Mouse (Mus musculus): ENCODE data around the gene Crybb3.

The Crybb3 gene

DNA sequence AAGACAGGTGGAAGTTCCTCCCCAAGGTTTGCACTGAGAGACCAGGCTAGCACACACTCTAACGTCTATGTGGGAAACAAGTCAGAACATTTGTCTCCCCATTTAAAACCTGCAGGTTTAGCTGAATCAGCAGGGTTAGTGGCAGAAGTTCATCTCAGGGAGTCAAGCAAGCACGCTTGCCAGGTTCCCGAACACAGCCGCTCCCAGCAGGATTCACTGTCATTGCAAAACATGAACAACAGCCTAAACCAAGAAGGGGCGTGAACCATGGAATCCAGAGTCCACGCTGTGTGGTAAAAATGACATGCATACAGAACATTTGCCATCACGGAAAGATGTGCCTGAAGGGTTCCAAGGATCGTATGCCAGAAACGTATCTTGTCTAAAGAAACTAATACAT, 23.7 kb upstream of the Crybb3 start:
- DNase-seq (ENCODE audit: low spot score): no peak

DNA sequence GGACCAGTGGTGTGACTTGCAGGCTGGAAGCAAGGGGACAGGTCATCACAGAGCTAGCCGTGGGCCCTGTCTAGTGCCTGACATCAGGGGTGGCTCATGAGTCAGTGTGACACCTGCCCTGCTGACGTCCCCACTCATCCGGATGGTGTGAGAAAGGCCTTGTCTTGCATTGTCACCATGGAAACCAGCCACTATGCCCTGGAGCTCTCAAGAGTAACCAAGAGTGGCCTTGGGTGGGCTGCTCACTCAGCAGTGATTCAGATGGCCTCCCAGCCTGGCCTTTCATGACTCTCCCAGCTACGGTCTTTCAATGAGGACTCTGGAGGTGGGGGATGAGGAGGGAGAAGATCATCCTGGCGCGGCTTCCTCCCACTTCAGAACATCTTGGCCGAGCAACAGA, 21.1 kb upstream of the Crybb3 start:
- no peak for DNase-seq (ENCODE audit: low spot score)

DNA sequence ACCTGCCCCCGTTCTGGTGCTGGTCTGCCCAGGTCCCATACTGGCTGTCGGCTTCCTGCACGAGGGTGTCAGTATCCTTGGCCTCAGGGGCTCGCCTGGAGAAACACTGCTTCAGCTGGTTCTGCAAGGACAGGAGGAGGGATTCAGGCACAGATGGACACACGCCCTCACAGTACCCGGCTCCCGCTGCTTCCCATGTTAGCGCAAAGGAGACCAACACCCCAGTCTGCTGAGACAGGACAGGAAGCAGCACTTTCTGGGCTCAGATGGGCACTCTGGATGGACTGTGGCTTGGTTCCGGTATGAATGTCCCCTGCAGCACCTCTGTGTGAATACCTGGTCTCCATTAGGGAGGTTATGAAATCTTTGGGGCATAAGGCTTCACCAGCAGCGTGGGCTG, 20.1 kb upstream of the Crybb3 start:
- DNase-seq (ENCODE audit: low spot score): no peak

DNA sequence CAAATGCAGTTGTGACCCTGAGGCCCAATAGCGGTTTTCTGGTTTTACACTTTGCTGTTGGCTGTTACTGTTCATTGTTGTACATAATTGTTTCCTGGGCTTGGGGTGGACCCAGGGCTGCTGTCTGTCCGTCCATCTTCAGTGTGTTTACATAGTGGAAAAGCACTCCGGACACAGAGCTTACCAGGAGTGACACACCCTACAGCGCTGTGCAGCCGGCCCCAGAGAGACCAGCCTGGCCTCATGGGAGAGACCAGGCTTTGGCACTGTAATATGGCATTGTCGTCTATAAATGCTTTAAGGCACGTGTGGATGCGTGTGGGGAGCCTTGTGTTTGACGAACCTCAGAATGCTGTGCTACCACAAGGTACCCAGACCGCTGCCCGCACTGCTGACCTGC, 19.0 kb upstream of the Crybb3 start:
- DNase-seq (ENCODE audit: low spot score): no peak

DNA sequence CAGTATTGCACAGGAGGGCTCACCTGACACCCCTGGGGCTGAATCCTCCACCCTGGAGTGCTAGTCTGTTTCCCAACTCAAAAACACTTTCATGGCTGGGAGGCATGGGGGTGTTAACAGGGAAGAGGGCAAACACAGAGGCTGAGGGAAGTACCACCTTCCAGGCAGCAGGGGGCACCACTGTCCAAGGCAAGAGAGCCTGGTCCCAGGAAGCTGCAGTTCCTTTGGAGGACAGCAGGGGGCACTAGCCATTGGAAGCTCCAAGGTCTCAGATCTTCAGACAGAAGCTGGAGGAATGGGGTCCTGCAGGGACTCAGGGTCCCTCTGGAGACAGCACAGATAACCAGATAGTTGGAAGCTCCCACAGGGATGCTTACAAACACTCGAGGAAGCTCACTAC, 18.2 kb upstream of the Crybb3 start:
- DNase-seq (ENCODE audit: low spot score): peak; percentile 92

DNA sequence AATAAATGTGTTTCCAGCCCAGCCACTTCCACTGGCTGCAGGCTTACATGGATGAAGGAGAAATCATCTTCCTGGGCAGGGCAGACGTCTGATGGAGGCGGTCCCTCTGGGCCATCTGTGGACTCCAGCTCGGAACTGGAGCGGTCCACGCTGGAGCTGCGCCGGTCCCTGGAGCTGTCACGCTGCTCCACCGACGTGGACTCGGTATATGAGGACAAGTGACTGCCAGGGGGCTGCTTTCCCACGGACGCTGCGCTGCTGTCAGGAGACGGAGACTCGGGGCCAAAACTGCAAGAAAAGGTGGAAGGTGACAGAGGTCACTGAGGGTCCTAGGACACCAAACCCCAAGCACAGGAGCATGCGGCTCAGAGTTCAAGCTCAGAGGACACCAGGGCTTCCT, 16.2 kb upstream of the Crybb3 start:
- no peak for DNase-seq (ENCODE audit: low spot score)

DNA sequence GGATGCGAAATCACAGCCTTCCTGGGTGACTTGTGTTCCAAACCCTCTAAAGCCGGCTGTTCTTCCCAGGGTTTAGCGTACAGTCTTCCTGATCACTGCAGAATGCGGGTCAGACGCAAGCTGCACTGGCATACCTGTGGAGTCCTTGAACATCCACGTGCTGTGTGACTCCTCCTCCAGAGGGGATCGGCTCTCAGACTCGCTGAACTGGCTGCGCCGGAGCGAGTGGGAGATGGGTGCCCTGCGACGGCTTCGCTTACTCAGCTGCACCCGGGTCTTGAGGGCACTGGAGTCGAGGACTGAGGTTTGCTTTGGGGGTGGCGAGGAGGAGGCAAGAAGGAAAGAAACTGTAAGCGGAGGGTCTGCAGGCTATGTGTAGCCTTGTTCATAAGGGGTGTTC, 14.1 kb upstream of the Crybb3 start:
- DNase-seq (ENCODE audit: low spot score): peak; percentile 62

DNA sequence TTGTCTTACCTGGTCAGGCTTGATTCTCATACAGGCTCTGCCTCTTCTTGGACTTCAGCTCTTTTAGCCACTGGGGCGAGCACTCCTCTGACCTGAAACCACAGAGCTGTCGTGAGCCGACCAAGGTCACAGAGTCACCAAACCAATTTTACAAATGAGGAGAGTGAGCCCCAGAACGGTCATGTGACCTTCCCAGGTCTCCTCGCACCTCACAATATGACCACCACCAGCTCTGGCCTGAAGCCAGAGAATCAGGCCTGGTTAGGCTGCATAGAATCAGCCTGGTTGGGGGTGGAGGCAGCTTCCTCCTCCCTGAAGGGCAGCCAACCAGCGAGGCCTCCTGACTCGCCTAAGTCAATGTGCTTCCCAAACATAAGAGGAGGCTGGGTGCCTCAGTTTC, 11.0 kb upstream of the Crybb3 start:
- no peak for DNase-seq (ENCODE audit: low spot score)

DNA sequence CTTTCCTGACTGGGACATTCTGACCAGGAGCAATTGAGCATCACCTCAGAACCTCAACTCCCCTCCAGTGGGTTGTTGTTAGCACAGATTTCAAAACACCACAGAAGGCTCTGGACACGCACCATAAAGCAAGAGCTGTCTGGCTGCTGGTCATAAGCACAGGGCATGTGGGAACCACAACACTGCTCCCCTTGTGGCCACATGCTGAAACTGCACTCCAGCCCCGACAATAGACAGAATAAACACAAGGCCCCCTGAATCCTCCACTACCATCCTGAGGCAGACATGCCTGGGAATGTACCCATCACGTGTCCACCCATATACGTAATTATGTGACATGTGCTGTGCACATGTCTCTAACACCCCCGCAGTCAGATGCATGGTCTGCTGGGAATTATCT, 9.8 kb upstream of the Crybb3 start:
- peak; percentile 55 for DNase-seq (ENCODE audit: low spot score)

DNA sequence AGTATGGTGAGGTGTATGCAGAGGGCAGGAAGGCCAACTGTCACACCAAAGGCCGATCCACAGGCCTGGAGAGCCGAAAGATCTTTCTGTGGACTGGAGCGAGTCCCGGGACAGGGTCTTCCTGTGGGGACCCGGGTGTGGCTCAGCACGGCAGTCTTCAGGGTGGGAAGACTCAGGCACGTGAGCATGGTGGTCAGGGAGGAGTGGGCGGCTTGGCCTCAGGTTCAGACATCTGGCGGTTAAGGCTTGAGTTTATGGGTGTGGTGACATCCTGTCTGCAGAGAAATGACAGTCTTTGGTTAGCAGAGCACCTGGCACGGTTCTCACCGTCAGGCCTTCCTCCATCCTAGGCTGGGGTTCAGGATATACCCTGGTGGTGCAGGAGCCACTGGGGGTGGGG, 9.4 kb upstream of the Crybb3 start:
- DNase-seq (ENCODE audit: low spot score): no peak

DNA sequence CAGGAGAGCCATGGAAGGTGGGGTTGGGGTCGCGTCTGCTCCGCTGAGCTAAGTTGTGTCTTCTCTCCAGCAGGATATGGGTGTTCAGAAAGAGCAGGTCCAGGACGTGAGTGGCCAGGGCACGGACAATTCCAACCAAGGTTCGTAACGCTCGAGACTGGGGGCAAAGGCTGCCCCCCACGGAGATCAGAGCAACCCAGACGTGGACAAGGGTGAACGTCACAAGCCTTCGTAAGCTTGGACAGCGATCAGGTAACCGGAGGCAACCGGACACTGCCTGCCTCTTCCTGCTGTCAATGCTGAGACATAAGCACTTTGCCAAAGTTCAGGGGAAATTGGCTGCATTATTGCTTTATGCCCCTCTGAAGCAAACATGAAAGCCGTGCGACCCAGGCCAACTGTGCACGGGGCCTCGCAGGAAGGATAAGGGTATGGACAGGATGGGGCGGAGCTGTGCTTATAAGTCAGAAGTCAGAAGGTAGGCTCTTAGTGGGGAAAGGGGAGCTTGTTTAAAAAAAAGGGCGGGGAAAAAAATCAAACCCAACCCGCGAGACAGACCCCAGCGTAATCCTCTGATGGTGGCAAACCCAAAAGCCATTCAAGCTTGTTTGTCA, 8.8 kb upstream of the Crybb3 start:
- DNase-seq (ENCODE audit: low spot score): no peak

DNA sequence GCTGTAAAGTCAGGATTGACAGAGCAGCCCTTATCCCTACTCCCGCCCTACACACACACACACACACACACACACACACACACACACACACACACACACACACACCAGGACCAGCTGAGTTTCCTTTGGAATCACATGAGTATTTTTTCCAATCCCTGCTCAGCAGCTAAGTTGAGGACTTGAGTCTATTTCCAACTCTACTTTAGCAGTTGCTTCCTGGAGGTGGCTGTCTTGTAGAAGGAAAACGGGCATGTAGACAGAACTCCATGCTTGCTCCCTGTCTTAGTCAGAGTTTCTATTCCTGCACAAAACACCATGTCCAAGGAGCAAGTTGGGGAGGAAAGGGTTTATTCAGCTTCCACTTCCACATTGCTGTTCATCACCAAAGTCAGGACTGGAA, 6.1 kb upstream of the Crybb3 start:
- no peak for DNase-seq (ENCODE audit: low spot score)

DNA sequence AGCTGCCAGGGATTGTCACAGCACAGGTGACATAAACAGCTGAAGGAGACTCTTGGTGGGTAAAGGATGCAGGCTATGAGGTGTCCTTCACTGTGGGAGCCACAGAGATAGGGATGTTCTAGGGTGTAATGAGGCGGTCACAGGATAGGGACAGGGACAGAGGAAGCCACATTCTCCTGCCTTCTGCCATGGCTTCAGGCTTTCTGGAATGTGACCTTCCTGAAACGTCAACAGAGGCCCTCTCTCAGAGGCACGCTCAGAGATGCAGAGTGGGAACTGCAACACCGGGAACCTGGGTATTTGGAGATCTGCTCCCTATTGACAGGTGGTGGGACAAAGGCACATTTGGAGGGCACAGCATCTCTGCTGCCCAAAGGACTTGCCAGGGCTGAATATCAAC, 5.6 kb upstream of the Crybb3 start:
- no peak for DNase-seq (ENCODE audit: low spot score)

DNA sequence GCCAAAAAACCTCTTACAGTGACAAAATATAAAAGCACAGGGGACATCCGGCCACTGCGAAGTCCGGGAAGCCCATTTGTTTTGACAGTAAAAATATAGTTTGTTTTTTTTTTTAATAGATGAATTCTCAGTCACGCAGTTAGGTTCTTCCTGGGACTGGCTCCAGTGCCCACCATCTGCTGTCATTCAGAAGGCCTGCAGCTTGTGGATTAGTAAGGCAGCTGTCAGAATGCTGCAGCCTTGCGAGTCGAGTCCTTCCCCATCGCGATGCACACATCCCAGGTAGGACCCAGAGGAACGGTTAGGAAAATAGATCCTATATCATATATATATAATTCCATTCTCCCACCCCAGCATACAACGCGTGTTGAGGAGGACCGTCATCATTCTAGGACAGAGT, 5.1 kb upstream of the Crybb3 start:
- no peak for DNase-seq (ENCODE audit: low spot score)

DNA sequence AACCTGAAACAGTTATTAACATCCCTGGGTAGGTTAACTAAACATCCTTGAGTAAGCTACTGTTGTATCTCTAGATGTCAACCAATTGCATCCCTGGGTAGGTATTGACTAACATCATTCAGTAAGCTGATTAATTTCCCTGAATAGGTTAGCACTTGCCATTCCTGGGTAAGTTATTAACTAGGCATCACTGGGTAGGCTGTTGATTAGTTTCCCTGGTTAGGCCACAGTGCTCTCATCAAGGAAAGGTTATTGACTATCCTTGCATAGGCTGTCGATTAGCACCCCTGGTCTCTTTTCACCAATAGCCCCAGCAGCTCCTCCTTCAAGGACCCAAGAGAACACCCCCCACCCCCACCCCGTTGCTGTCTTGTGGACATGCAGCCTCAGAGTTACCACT, 4.5 kb upstream of the Crybb3 start:
- no peak for DNase-seq (ENCODE audit: low spot score)

DNA sequence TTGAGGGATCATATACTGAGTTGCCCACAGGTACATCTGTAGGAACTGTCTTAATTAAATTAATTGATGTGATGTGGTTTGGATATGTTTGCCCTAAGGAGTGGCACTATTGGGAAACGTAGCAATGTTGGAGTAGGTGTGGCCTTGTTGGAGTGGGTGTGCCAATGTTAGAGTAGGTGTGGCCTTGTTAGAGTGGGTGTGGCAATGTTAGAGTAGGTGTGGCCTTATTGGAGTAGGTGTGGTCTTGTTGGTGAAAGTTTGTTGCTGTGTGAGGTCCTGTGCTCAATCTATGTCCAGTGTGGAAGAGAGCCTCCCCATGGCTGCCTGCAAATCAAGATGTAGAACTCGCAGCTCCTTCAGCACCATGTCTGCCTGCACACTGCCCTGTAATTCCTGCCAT, 2.9 kb upstream of the Crybb3 start:
- DNase-seq (ENCODE audit: low spot score): no peak

DNA sequence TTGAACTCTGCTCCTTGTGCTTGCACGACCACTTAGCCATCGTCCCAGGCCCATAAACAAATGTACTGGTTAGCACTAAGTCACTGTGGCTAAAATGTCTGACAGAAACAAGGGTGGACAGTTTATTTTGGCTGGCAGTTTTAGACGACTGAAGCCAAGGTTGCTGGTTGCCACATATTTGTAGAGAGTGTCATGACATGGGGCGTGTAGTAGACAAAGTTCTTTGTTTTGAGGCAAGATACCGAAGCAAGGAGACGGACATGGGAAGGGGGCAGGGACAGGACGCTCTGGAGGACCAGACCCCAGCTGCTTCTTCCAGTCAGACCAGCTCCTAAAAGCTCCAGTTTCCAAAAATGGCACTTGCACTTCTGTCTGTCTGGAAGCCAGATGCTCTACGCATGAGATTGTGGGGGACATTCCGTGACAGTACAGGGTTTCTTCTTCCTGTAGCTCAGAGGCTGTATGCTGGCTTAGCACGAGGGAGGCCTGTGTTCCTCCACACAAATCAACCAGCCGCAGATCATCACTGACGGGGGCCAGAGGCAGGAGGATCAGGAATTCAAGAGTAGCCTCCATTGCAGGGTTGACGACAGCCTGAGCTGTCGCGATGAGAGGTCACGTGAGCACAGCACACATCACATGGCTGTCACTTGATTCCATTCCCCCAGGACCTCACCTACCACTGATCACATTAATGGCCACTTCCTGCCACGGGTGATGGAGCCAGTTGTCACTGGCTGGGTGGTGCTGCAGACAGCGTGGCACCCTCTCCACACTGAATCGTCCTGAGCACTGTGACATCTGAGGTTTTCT, 1.2 kb upstream of the Crybb3 start:
- no peak for DNase-seq (ENCODE audit: low spot score)

DNA sequence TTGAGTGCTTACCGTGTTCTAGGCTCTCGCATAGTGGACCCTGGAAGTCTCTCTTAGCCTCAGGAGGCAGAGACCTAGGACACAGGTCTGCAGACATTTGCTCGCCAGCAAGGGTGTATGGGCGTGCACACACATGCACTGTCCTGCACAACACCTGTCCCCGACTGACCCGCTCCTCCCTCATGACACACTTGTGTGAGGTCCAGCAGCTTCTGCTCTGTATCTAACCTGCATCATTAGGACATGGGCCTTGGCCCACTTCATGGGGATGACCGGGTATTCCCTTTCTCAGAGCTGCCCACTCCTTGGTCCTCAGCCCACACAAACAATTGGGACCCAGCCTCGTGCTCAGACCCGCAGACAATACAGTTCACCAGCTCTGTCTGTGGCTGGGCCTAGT, 364 bp downstream of the Crybb3 start:
- DNase-seq (ENCODE audit: low spot score): no peak

DNA sequence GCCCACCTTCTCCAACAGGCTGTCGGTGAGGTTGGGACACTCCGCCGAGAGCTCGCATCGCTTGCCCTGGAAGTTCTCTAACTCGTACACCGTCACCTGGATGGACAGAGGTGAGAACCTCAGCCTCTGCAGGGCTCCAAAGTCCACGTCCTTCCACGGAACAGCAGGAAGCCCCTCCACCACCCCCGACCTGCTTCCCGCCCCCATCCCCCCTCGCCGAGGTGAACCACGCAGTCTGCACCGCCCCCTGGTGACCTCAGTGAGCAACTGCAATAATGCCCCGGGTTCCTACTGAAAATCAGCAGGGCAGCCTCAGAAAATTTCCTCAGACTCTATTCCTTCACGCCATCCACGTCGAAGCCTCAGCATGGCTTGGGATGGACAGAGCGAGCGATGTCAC, 1.6 kb downstream of the Crybb3 start:
- DNase-seq (ENCODE audit: low spot score): peak; percentile 46

DNA sequence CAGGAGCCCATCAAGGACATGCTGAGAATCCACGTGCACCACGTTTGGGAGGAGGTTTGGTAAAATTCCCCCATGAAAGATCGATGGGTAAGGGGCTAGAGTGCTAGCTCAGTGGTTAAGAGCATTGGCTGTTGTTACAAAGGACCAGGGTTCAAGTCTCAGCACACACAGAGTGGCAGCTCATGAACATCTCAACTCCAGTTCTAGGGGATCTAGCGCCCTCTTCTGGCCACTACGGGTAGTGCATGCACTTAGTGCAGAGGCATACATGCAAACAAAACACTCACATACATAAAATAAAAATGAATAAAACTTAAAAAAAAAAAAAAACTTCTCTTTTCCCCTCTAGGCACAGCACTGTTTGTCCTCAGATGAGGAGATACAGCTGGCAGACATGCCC, 2.7 kb downstream of the Crybb3 start:
- DNase-seq (ENCODE audit: low spot score): no peak

DNA sequence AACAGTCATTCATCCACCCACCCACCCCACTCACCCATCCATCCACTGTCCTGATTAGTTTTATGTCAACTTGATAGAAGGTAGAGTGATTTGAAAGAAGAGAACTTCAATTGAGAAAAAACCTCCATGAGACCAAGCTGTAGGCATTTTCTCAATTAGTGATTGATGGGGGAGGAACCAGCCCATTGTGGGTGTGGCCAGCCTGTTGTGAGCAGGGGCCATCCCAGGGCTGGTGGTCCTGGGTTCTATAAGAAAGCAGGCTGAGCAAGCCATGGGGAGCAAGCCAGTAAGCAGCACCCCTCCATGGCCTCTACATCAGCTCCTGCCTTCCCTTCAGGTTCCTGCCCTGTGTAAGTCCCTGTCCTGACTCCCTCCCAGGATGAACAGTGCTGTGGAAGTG, 11.4 kb downstream of the Crybb3 start, which contains the start of gene Crybb2:
Gene Crybb2 (minus strand): TSS at position 101 of the 400 bp plus-strand sequence.
- DNase-seq (ENCODE audit: low spot score): no peak

DNA sequence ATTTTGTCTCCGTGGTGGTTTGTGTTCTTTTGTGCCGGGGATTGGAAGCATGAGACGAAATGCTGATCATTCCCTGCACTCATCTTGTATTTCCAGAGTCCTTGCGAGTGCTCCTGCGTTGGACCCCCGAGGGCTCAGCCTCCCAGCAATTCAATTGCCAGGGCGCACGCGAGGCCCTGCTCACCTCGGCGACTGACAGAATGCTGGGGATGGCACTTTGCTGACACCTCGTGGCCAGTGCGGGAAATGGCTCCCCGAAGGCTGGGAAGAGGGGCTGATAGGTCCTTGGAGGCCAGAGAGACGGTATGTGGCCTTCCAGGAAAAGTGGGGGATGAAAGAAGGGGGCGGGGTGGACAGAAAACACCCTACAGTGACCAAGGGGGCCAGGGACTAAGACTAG, 27.1 kb downstream of the Crybb3 start:
- DNase-seq (ENCODE audit: low spot score): peak; percentile 78

DNA sequence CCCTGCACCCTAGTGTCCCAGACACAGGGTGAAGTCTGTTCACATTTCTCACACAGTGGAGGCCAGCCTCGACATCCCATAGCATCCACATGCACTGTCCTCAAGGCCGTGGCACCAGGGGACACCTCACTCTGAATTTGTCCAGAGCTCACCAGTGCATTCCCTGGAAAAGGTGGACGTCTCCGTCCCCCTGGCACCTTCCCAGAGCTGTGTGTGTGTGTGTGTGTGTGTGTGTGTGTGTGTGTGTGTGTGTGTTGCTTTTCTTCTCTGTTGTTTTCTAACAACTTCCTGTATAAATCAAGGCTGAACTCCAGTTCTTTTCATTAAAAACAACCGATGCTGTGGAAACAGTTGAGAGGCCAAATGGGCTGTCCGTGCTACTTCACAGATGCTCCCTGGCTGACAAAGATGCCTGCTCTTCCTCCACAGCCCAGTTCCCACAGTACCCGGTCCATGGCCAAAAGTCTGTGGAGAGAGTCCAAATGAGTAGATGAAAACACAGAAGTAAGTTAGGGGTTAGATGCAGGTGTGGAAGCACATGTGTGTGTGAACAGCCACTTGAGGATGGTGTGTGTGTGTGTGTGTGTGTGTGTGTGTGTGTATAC, 30.7 kb downstream of the Crybb3 start:
- DNase-seq (ENCODE audit: low spot score): no peak

DNA sequence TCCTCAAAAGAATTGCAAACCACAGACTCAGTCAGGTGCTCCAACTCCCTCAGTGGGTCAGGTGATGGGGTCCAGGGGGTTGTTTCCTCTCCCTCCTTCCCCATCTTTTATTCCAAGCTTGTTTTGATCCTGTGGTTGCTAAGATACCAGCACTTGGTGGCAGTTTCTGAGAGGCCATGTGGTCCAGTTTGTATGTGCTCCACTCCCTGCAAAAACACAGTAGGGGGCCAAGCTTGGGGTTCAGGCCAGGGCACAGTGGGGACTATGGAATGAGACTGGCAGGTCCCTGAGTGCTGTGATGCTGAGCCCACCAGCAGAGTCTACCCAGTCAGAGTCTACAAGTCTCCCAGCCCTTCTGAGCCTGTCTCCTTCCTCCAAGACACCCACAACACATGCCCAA, 31.5 kb downstream of the Crybb3 start:
- DNase-seq (ENCODE audit: low spot score): no peak
